Mouse (Mus musculus) brain, adult 2 months (tissue): ENCODE measurements around the gene Mob1b.

Experiments
- DNase-seq: peaks from one replicate; pipeline ENCODE4 v3.0.0; 2011; ENCODE audit warnings: low read depth, low spot score

Gene Mob1b

GRCm38 (mm10) chr5:88768201-88768600, 47.5 kb downstream of the Mob1b start:
- DNase-seq = no peak

GRCm38 (mm10) chr5:88782072-88782765, 61.6 kb downstream of the Mob1b start:
- DNase-seq = no peak

DNA sequence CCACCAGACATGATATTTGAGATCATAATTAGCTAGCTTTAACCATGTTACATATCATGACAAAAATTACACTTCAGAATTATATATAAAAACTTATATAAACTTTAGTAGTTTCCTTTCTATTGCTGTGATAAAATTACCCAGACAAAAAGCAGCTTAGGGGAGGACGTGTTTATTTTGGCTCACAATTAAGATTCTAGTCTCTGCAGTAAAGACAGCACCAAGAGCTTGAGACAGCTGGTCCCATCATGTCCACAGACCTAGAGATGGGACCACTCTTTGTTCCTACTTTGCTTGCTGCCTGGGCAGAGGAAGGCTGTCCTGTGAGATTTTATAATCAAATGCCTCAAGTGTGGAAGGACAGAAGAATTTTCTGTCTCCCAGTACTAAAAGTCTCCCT, 64.4 kb downstream of the Mob1b start:
- DNase-seq = no peak

- DNase-seq = no peak
Measured at GRCm38 (mm10) chr5:88790675-88791074, 70.0 kb downstream of the Mob1b start.

GRCm38 (mm10) chr5:88791256-88792245, 70.9 kb downstream of the Mob1b start:
- DNase-seq = peak; percentile 82

DNA sequence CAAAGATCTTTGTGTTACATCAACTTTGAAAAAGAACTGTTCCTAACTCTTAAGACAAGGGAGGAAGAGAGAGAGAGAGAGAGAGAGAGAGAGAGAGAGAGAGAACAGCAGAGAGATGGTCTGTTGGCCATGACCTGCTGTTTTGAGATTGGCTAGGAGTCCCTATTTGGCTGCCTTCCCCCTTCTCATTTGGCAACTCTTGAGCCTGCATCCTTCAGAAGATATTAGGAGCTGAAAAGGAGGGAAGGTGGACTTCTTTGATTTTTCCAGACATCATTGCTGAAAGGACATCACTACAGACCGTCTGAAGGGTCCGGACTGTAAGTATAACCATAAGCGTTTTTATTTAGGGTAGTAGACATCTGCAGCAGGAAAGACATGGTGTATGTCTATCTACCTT, 73.0 kb downstream of the Mob1b start:
- peak; percentile 92 for DNase-seq

DNA sequence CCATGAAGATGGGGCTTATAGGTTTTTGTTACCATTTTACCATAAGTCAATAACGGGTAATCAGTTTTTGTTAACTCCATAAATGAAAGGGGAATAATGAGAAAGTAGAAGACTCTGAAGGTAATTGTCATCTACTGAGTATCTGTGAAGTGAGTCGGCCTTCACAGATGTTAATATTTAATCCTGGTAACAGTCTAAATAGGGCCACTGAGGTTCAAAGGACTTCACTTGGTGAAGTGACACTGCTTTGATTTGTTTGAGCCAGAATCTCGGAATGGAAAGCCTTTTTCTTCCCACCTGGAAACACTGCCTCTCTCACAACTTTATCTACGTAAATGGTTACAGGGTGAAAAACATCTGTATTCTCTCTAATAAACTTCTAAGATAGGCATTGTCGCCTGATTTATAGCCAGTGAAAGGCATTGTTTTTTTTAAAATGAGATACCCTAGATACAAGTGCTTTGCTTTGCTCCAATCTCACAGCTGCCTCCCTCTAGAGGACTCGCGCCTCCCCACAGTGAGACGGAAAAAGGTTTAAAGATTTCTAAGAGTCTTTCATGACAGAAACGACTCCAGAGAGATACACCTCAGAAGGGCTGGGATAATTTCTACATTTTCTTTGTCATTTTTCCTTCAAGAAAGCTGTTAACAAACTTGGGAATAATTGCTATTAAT, 75.4 kb downstream of the Mob1b start:
- no peak for DNase-seq

DNA sequence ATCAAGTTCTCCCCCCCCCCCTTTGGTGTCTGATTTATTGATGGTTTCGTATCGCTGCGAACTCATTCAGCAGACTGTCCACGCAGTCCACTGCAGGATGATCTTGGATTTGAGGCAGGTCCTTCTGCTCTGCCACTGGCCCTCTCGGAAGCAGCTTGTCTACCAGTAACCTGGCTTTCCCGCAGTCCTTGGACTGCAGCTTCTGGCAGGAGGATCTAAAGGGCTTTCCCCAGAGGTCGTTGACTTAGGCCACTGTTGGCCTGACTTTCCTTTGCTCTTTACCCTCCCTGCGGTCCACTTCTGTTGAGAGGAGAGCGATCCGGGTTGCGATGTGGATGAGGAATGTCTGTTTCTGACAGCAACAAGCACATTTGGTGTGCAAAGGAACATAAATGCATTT, 75.9 kb downstream of the Mob1b start:
- peak; percentile 69 for DNase-seq

GRCm38 (mm10) chr5:88797121-88797520, 76.5 kb downstream of the Mob1b start:
- no peak for DNase-seq

DNA sequence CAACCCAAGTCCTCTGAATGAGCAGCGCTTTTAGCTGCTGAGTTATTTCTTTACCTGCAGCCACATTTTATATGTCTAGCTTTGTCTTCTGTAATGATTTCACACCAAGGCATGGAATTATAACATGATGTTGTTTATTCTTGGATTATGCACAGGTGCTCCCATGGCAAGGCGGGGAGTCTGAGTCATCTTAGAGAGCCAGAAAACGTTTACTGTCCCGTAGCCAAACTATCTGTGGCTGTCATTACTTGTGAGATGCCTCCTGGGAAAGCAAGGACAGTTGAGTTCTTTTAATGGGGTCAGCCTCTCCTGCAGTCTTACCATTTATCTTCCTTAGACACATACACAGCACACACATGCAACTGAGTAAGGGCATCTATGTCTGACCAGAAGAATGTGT, 85.0 kb downstream of the Mob1b start:
- DNase-seq = peak; percentile 65

- peak; percentile 43 for DNase-seq
Measured at GRCm38 (mm10) chr5:88806278-88806677, 85.6 kb downstream of the Mob1b start.

GRCm38 (mm10) chr5:88807342-88807741, 86.7 kb downstream of the Mob1b start:
- peak; percentile 52 for DNase-seq

- peak; percentile 92 for DNase-seq
Measured at GRCm38 (mm10) chr5:88813188-88813587, 92.5 kb downstream of the Mob1b start.
